Mouse (Mus musculus) liver, postnatal 0 days (tissue): ENCODE measurements around the gene Pcnx2.

Experiments used
- CTCF ChIP-seq: sonication (generic); IDR thresholded peaks from 2 replicates; pipeline ENCODE4 v1.5.1; 2016; ENCODE audit warnings: antibody characterized with exemption, low read depth
- EP300 ChIP-seq: IDR thresholded peaks from 2 replicates; pipeline ENCODE4 v1.6.1; 2016; ENCODE audit warnings: antibody characterized with exemption, low read depth, mild to moderate bottlenecking

DNA sequence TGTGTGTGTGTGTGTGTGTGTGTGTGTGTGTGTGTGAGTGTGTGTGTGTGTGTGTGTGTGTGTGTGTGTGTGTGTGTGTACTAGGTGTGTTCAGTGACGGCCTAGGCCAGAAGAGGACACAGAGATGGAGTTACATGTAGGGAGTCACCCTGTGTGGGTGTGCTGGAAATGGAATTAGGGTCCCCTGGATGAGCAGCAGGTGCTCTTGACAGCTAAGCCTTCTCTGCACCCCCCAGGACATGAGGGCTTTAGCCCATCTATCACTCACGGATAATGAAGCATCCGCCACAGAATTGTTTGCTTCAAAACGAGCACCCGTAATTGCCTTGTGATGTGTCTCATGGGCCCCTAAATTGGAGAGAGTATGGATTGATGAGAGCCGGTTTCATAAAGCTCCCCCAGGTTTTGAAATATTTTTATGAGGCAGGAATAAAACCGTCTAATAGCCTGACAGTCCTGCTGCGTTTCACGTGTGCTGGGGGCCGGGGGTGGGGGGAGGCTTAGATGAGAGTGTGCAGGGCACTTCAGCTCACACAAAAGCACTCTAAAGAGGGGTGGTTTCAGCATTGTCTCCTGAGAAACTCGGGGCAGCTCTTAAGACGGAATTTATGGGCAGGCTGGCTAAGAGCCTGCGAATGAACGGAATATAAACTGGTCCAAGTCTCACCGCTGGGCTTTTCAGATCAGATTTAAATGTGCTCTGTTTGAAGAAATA lies 54.8 kb downstream of the Pcnx2 start:
- no peak for TF ChIP-seq CTCF
- no peak for TF ChIP-seq EP300
